Comparison of ENCODE assay signal across 17 mouse cellular contexts in the genomic region with DNA sequence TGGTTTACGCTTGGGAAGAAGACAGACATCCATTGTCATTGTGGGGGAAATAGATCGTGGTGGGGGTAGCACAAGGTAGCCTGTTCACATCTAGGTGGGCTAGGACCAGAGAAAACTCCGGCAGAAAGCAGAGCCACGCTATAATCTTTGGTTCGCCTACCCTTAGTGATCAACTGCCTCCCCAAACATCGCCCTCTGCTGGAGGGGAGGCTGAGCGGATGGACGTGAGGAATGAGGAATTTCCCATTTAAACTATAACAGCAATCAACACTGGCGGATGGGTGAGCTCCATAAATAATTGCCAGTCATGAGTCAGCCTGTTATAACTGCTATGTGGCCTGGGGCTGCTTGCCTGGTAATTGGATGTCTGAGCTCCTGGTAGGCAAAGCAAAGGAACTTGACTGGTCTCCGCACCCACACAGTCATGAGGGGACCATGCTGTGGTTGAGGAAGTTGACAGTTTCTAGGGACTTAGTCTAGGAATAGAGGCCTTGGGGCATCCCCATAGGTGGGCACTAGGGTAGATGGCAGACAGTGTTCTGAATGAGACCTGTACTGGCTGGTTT. TPM values are rescaled to one million over a fixed set of nuclear protein-coding genes. Genes with fewer than 3 reads are reported as not detected.
DNase-seq lines count a peak whose midpoint lies in the region; ATAC-seq and TF ChIP-seq lines count a peak whose summit lies in the region.
"Had no signal": no experiment of that assay in that cellular context is flagged by ENCODE, and none has a peak within 500 bp of the region (broad histone marks: within the 10 kb centered on the region; RNA-seq: fewer than 3 reads in every experiment).

No protein-coding gene starts in this region.

- H3K4me1 ChIP-seq in heart, adult 2 months (ENCODE audit: control insufficient read depth, insufficient read depth, low read length) = no peaks in the 10 kb centered on the region
- H3K4me1 ChIP-seq in midbrain, embryonic 11.5 days (ENCODE audit: control insufficient read depth, insufficient read depth, low read length) = no peaks in the 10 kb centered on the region
- no peaks in the 10 kb centered on the region for H3K4me1 ChIP-seq in midbrain, embryonic 16.5 days (ENCODE audit: control insufficient read depth, insufficient read depth, low read length)
- H3K4me1 ChIP-seq: embryonic facial prominence, embryonic 10.5 days; heart, embryonic 15.5 days; hindbrain, embryonic 15.5 days; limb, embryonic 10.5 days had no signal

- peak; percentile 41 for TF ChIP-seq CTCF in heart, adult 2 months (IDR thresholded peaks at IDR 0.05)

- no peak overlapping the region for H3K9ac ChIP-seq in heart, adult 2 months (ENCODE audit: low read depth, low read length)
- no peak overlapping the region for H3K9ac ChIP-seq in midbrain, embryonic 11.5 days (ENCODE audit: low read length)
- no peak overlapping the region for H3K9ac ChIP-seq in midbrain, embryonic 16.5 days (ENCODE audit: low read depth, low read length)
- H3K9ac ChIP-seq: heart, embryonic 15.5 days; hindbrain, embryonic 15.5 days had no signal

- H3K27ac ChIP-seq in heart, adult 2 months = no peak overlapping the region
- no peak overlapping the region for H3K27ac ChIP-seq in midbrain, embryonic 11.5 days (ENCODE audit: low read depth, low read length)
- no peak overlapping the region for H3K27ac ChIP-seq in midbrain, embryonic 16.5 days (ENCODE audit: low read length)
- H3K27ac ChIP-seq: embryonic facial prominence, embryonic 10.5 days; heart, embryonic 15.5 days; hindbrain, embryonic 15.5 days; limb, embryonic 10.5 days had no signal

- no peaks in the 10 kb centered on the region for H3K9me3 ChIP-seq in midbrain, embryonic 11.5 days (ENCODE audit: control insufficient read depth, low read length)
- no peaks in the 10 kb centered on the region for H3K9me3 ChIP-seq in midbrain, embryonic 16.5 days (replicated peaks; ENCODE audit: control insufficient read depth, low read length, poor library complexity, severe bottlenecking)
- H3K9me3 ChIP-seq: embryonic facial prominence, embryonic 10.5 days; heart, embryonic 15.5 days; hindbrain, embryonic 15.5 days; limb, embryonic 10.5 days had no signal

- no peak for TF ChIP-seq POLR2A in heart, adult 2 months (IDR thresholded peaks at IDR 0.05; ENCODE audit: insufficient read depth, low read depth, low read length)

- no peaks in the 10 kb centered on the region for H3K79me2 ChIP-seq in heart, adult 2 months (replicated peaks; ENCODE audit: control insufficient read depth, insufficient read depth, low read length)

- DNase-seq in heart, adult 2 months = no peak
- DNase-seq in heart, adult 11 months = no peak
- peak; percentile 28 for DNase-seq in midbrain, embryonic 11.5 days (ENCODE audit: low spot score, missing footprints)
- DNase-seq in NIH3T3 (ENCODE audit: low read depth) = peak; percentile 6
- peak; percentile 32 for DNase-seq in thymus, postnatal 25 days
- no peak for DNase-seq in layer of hippocampus, postnatal 25 days (ENCODE audit: extremely low spot score in 1 of 2, low spot score in 1 of 2)
- DNase-seq: cerebellum, adult 11-12 months; gastrocnemius, postnatal 10 days; lung, postnatal 14 days had no signal

- H3K36me3 ChIP-seq in heart, adult 2 months (ENCODE audit: control insufficient read depth, insufficient read depth, low read length) = no peaks in the 10 kb centered on the region
- no peaks in the 10 kb centered on the region for H3K36me3 ChIP-seq in midbrain, embryonic 11.5 days (ENCODE audit: control insufficient read depth, insufficient read depth, low read length)
- H3K36me3 ChIP-seq in midbrain, embryonic 16.5 days (ENCODE audit: control insufficient read depth, insufficient read depth, low read length) = no peaks in the 10 kb centered on the region
- H3K36me3 ChIP-seq: embryonic facial prominence, embryonic 10.5 days; heart, embryonic 15.5 days; hindbrain, embryonic 15.5 days; limb, embryonic 10.5 days had no signal

- intact Hi-C loops in heart, adult 2 months (cut with DNase I) = no loop called here

- H3K27me3 ChIP-seq in heart, adult 2 months (ENCODE audit: control insufficient read depth, insufficient read depth, low read length) = no peaks in the 10 kb centered on the region
- no peaks in the 10 kb centered on the region for H3K27me3 ChIP-seq in midbrain, embryonic 11.5 days (ENCODE audit: control insufficient read depth, insufficient read depth, low read length)
- H3K27me3 ChIP-seq in midbrain, embryonic 16.5 days (ENCODE audit: control insufficient read depth, insufficient read depth, low read depth, low read length) = no peaks in the 10 kb centered on the region; the same call in 1 of the 2 replicates
- H3K27me3 ChIP-seq: heart, embryonic 15.5 days; hindbrain, embryonic 15.5 days had no signal

- 76% methylated on average over 10 of the region's 10 CpGs for WGBS in heart, adult 2 months
- WGBS in midbrain, embryonic 11.5 days = 85% methylated on average over 10 of the region's 10 CpGs
- WGBS in midbrain, embryonic 16.5 days = 81% methylated on average over 10 of the region's 10 CpGs

- no peak overlapping the region for H3K4me3 ChIP-seq in heart, adult 2 months
- H3K4me3 ChIP-seq in midbrain, embryonic 11.5 days (ENCODE audit: low read depth, low read length) = no peak overlapping the region
- no peak overlapping the region for H3K4me3 ChIP-seq in midbrain, embryonic 16.5 days (ENCODE audit: low read depth, low read length)
- H3K4me3 ChIP-seq: embryonic facial prominence, embryonic 10.5 days; heart, embryonic 15.5 days; hindbrain, embryonic 15.5 days; limb, embryonic 10.5 days had no signal

- no peak overlapping the region for H3K4me2 ChIP-seq in midbrain, embryonic 11.5 days
- no peak overlapping the region for H3K4me2 ChIP-seq in midbrain, embryonic 16.5 days (ENCODE audit: low read length)
- H3K4me2 ChIP-seq: heart, embryonic 15.5 days; hindbrain, embryonic 15.5 days had no signal

- no peak for TF ChIP-seq EP300 in heart, adult 2 months (IDR thresholded peaks at IDR 0.05; ENCODE audit: insufficient read depth, low read depth, low read length)

- ATAC-seq in midbrain, embryonic 11.5 days (ENCODE audit: low FRiP score) = no peak
- no peak for ATAC-seq in midbrain, embryonic 16.5 days
- ATAC-seq in monocyte, adult 5-6 weeks (replicated peaks; ENCODE audit: insufficient number of reproducible peaks, low FRiP score, low TSS enrichment, poor library complexity, severe bottlenecking) = no peak

RNA-seq across cellular contexts. Expression of a gene that starts 36.0 kb away (rescaled TPM):
- not detected for total RNA-seq in heart, adult 2 months (2021)
- not detected in 2 replicates for polyA plus RNA-seq in heart, adult 2 months (2012; rRNA removed)
- not detected in 2 replicates for polyA plus RNA-seq in midbrain, embryonic 11.5 days (2014; fragmentation: Nextera tagmentation; extraction: Ambion mirVana)
- polyA plus RNA-seq in midbrain, embryonic 16.5 days (2015; fragmentation: Nextera tagmentation; extraction: Ambion mirVana) = not detected in 2 replicates
- total RNA-seq in monocyte, adult 5-6 weeks (2017) = not detected in 3 replicates
- total RNA-seq in layer of hippocampus, postnatal 25 days (2021) = not detected
- total RNA-seq: adrenal gland, adult 18-20 months had no signal
- polyA plus RNA-seq: embryonic facial prominence, embryonic 10.5 days; forebrain, embryonic 11.5 days; hindbrain, embryonic 15.5 days; limb, embryonic 10.5 days had no signal

Comparison
In these comparisons a context has a peak if more than half of its experiments do, and no peak if none do; other contexts are left out.
1. DNase-seq: peak in midbrain, embryonic 11.5 days (single experiment), NIH3T3 (single experiment) and thymus, postnatal 25 days (single experiment); none in heart, adult 2 months (0 of 2), heart, adult 11 months (single experiment) and layer of hippocampus, postnatal 25 days (0 of 2).